ENCODE assay signal across 8 mouse cellular contexts in the genomic region with DNA sequence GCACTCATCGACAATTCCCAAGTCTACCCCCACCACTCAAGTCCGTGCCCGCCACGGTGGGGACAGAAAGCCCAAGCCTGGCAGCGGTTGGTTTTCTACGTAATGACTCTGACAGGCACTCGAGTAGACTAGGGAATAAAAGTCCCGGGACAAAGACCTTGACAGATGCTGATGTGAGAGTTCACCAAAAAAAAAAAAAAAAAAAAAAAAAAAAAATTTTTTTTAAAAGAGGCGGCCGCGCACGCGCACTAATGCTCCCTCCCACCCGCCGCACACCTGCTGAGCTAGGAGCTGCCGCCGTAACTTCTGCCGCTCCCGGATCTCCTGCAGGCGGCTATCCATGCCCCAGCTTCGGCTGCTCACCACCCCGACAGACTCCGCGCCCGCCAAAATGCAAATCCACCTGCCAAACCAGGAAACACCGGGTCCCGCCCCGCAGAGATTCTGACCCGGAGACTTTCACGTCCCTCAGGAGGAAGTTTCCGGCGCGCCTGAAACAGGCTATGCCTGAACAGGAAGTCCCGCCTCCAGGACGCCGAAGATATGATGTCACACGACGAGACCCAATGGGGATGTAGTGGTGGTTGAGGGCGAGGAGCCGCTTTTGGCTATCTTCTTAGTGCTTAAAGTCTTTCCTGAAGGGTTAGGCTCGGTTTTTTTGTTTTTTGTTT. TPM values are rescaled to one million over a fixed set of nuclear protein-coding genes. Genes with fewer than 3 reads are reported as not detected.
DNase-seq lines count a peak whose midpoint lies in the region; ATAC-seq lines count a peak whose summit lies in the region.

Gene Mettl14, minus strand, starts transcription at position 623 of the 671 bp plus-strand sequence.

- H3K36me3 ChIP-seq in hindbrain, embryonic 14.5 days (replicated peaks; ENCODE audit: control insufficient read depth, insufficient read depth): no peaks in the 10 kb centered on the region; the same call in 1 of the 2 replicates

- peak within 1 kb of the TSS; percentile 56 for H3K4me3 ChIP-seq in hindbrain, embryonic 14.5 days (replicated peaks; ENCODE audit: low read length)

- no peaks in the 10 kb centered on the region for H3K27me3 ChIP-seq in hindbrain, embryonic 14.5 days (ENCODE audit: control insufficient read depth, insufficient read depth, low read length)

- peaks cover 17% of the 10 kb centered on the region for H3K4me1 ChIP-seq in hindbrain, embryonic 14.5 days (replicated peaks; ENCODE audit: control insufficient read depth, insufficient read depth, low read length)

- peak within 1 kb of the TSS; percentile 77 for H3K9ac ChIP-seq in hindbrain, embryonic 14.5 days

- under 1% methylated on average over 41 of the region's 41 CpGs for WGBS in hindbrain, embryonic 14.5 days

- DNase-seq in R1 (ENCODE audit: low read depth, low spot score): peak; percentile 99
- peak; percentile 94 to 98 for DNase-seq in cerebellum, postnatal 25 days
- DNase-seq in frontal cortex, postnatal 25 days (ENCODE audit: low spot score in 2 of 2): peak; percentile 88 to 93
- peak; percentile 98 for DNase-seq in hindbrain, embryonic 14.5 days (ENCODE audit: low spot score)
- DNase-seq in layer of hippocampus, postnatal 36 days: peak; percentile 95 to 96
- peak; percentile 99 for DNase-seq in lung, postnatal 36 days
- peak; percentile 99 for DNase-seq in retina, postnatal 1 day
- DNase-seq in urinary bladder, adult 18-20 months (ENCODE audit: low spot score in 2 of 2): peak; percentile 83 to 96

- ATAC-seq in hindbrain, embryonic 14.5 days (ENCODE audit: low FRiP score): peak; percentile 99

- peak within 1 kb of the TSS; percentile 76 for H3K4me2 ChIP-seq in hindbrain, embryonic 14.5 days (replicated peaks)

- H3K9me3 ChIP-seq in hindbrain, embryonic 14.5 days (ENCODE audit: control insufficient read depth, low read length): no peaks in the 10 kb centered on the region

- peak within 1 kb of the TSS; percentile 84 for H3K27ac ChIP-seq in hindbrain, embryonic 14.5 days

RNA-seq across cellular contexts. Expression of gene Mettl14, which starts in this region (rescaled TPM):
- 16.3 and 17.9 TPM in 2 replicates for polyA plus RNA-seq in hindbrain, embryonic 14.5 days (2014; fragmentation: Nextera tagmentation; extraction: Ambion mirVana)
- 10 to 100 TPM; 13.9 to 15.9 TPM for total RNA-seq in layer of hippocampus, postnatal 36 days (2021)

Comparison
In these comparisons a context has a peak if more than half of its experiments do, and no peak if none do; other contexts are left out.
1. Peak in every context shown above with its lines: DNase-seq, ATAC-seq, H3K4me3 ChIP-seq and H3K27ac ChIP-seq.